Mouse (Mus musculus) stomach, embryonic 16.5 days (tissue): Measurements from ENCODE around the gene Dbh. TPM values are rescaled to one million over a fixed set of nuclear protein-coding genes. Genes with fewer than 3 reads are reported as not detected.
A peak's percentile ranks its signal among the peaks of the same experiment; 100 is the strongest.

Experiments used
- ATAC-seq: fragments of 200-750 bp; cut with Nextera tagmentation; 2 replicates; pipeline ENCODE4 v1.8.0; 2017; ENCODE audit warnings: moderate number of reproducible peaks, moderate TSS enrichment; ENCODE audit not compliant: insufficient read depth, low FRiP score
- H3K27ac ChIP-seq: fragments of 300-500 bp; sonication (generic); 2 replicates; pipeline ENCODE4 v1.5.1; 2014; ENCODE audit warnings: low read length
- H3K27me3 ChIP-seq: fragments of 300-500 bp; sonication (generic); 2 replicates; pipeline ENCODE4 v1.6.1; 2014; ENCODE audit warnings: low read length, control low read depth, mixed read lengths; ENCODE audit not compliant: control insufficient read depth, insufficient read depth
- H3K36me3 ChIP-seq: fragments of 300-500 bp; sonication (generic); 2 replicates; pipeline ENCODE4 v1.6.1; 2014; ENCODE audit warnings: low read length; ENCODE audit not compliant: control insufficient read depth, insufficient read depth
- H3K4me1 ChIP-seq: fragments of 300-500 bp; sonication (generic); 2 replicates; pipeline ENCODE4 v1.6.1; 2014; ENCODE audit warnings: low read length, control low read depth, mixed read lengths; ENCODE audit not compliant: control insufficient read depth, insufficient read depth
- H3K4me2 ChIP-seq: fragments of 300-500 bp; sonication (generic); 2 replicates; pipeline ENCODE4 v1.6.1; 2014; ENCODE audit warnings: low read depth, low read length, mixed read lengths
- H3K4me3 ChIP-seq: fragments of 300-500 bp; sonication (generic); replicated peaks from 2 replicates; pipeline ENCODE4 v1.5.1; 2014; ENCODE audit warnings: mild to moderate bottlenecking, low read length
- H3K9ac ChIP-seq: fragments of 300-500 bp; sonication (generic); 2 replicates; pipeline ENCODE4 v1.6.1; 2014; ENCODE audit warnings: low read length
- H3K9me3 ChIP-seq: fragments of 300-500 bp; sonication (generic); replicated peaks from 2 replicates; pipeline ENCODE4 v1.6.1; 2016; ENCODE audit warnings: low read length, control low read depth; ENCODE audit not compliant: control insufficient read depth
- WGBS: fragments of 180-500 bp; shearing (Covaris S2); extraction: QIAGEN DNeasy Blood & Tissue Kit; methylation state at CpG from one replicate; pipeline ENCODE4 v1.1.7; 2014; 5-methylcytosine and 5-hydroxymethylcytosine counted together
- polyA plus RNA-seq: library from polyadenylated mRNA; unstranded; fragments of >200 nt; fragmentation: Nextera tagmentation; extraction: Ambion mirVana; gene quantifications from 2 replicates; pipeline ENCODE4 v1.2.1, GENCODE M21; 2015

The Dbh gene
- polyA plus RNA-seq, 1 experiment from 2014 or later = 0.76 TPM

- ATAC-seq = no peak
- WGBS = 77% methylated on average over 10 of the region's 10 CpGs
Observed at GRCm38 (mm10) chr2:27154466-27155185, 10.4 kb upstream of the Dbh start.

GRCm38 (mm10) chr2:27156596-27156995 lies 8.4 kb upstream of the Dbh start:
- no peak overlapping the region for H3K4me2 ChIP-seq
- no peak for ATAC-seq
- no peak overlapping the region for H3K4me3 ChIP-seq
- peaks cover 5% of the 10 kb centered on the region; the same call in 1 of the 2 replicates for H3K4me1 ChIP-seq
- H3K27me3 ChIP-seq = no peaks in the 10 kb centered on the region
- no peaks in the 10 kb centered on the region for H3K9me3 ChIP-seq
- no peak overlapping the region for H3K9ac ChIP-seq
- no peak overlapping the region for H3K27ac ChIP-seq
- 78% methylated on average over 6 of the region's 6 CpGs for WGBS
- no peaks in the 10 kb centered on the region for H3K36me3 ChIP-seq

More at GRCm38 (mm10) chr2:27154466-27155185, 10.4 kb upstream of the Dbh start:
- Histone ChIP-seq H3K4me3 (no peak overlapping the region), H3K27me3 (no peaks in the 10 kb centered on the region), H3K4me2 (no peak overlapping the region), H3K4me1 (peaks cover 5% of the 10 kb centered on the region; the same call in 1 of the 2 replicates), H3K27ac (no peak overlapping the region), H3K9ac (no peak overlapping the region), H3K9me3 (no peaks in the 10 kb centered on the region), H3K36me3 (no peaks in the 10 kb centered on the region)

- H3K27me3 ChIP-seq = no peaks in the 10 kb centered on the region
- H3K27ac ChIP-seq = no peak overlapping the region
- no peaks in the 10 kb centered on the region for H3K9me3 ChIP-seq
- H3K4me2 ChIP-seq = no peak overlapping the region
- no peaks in the 10 kb centered on the region for H3K36me3 ChIP-seq
- H3K9ac ChIP-seq = no peak overlapping the region
- 94% methylated on average over 2 of the region's 2 CpGs for WGBS
- H3K4me1 ChIP-seq = peaks cover 2% of the 10 kb centered on the region; the same call in 1 of the 2 replicates
- ATAC-seq = no peak
- no peak overlapping the region for H3K4me3 ChIP-seq
Observed at GRCm38 (mm10) chr2:27161526-27161925, 3.5 kb upstream of the Dbh start.

GRCm38 (mm10) chr2:27162656-27163055 lies 2.4 kb upstream of the Dbh start:
- H3K27ac ChIP-seq = no peak overlapping the region
- 65% methylated on average over 11 of the region's 11 CpGs for WGBS
- no peaks in the 10 kb centered on the region for H3K36me3 ChIP-seq
- H3K9me3 ChIP-seq = no peaks in the 10 kb centered on the region
- H3K4me3 ChIP-seq = no peak overlapping the region
- no peaks in the 10 kb centered on the region for H3K27me3 ChIP-seq
- no peak for ATAC-seq
- H3K4me1 ChIP-seq = peaks cover 12% of the 10 kb centered on the region
- no peak overlapping the region for H3K9ac ChIP-seq
- no peak overlapping the region for H3K4me2 ChIP-seq

- Histone ChIP-seq H3K4me3 (no peak overlapping the region), H3K4me1 (peaks cover 12% of the 10 kb centered on the region), H3K27me3 (no peaks in the 10 kb centered on the region), H3K27ac (no peak overlapping the region), H3K9me3 (no peaks in the 10 kb centered on the region), H3K36me3 (no peaks in the 10 kb centered on the region), H3K4me2 (no peak overlapping the region), H3K9ac (no peak overlapping the region)
- WGBS = 51% methylated on average over 5 of the region's 5 CpGs
- ATAC-seq = no peak
Observed at GRCm38 (mm10) chr2:27163851-27164250, 1.2 kb upstream of the Dbh start.

GRCm38 (mm10) chr2:27166074-27166473 lies 1.0 kb downstream of the Dbh start:
- no peaks in the 10 kb centered on the region for H3K36me3 ChIP-seq
- WGBS = 84% methylated on average over 2 of the region's 2 CpGs
- ATAC-seq = no peak

GRCm38 (mm10) chr2:27166999-27167398 lies 2.0 kb downstream of the Dbh start:
- H3K27ac ChIP-seq = peak overlapping the region; percentile 23; the same call in 1 of the 2 replicates
- H3K9ac ChIP-seq = peak overlapping the region; percentile 46
- no peaks in the 10 kb centered on the region for H3K9me3 ChIP-seq
- no peak overlapping the region for H3K4me3 ChIP-seq
- peaks cover 12% of the 10 kb centered on the region for H3K4me1 ChIP-seq
- 8% methylated on average over 2 of the region's 2 CpGs for WGBS
- ATAC-seq = no peak
- no peaks in the 10 kb centered on the region for H3K27me3 ChIP-seq
- H3K36me3 ChIP-seq = no peaks in the 10 kb centered on the region
- no peak overlapping the region for H3K4me2 ChIP-seq

More at GRCm38 (mm10) chr2:27166074-27166473, 1.0 kb downstream of the Dbh start:
- H3K4me3 ChIP-seq = no peak overlapping the region
- peaks cover 12% of the 10 kb centered on the region for H3K4me1 ChIP-seq
- H3K9ac ChIP-seq = no peak overlapping the region
- H3K27me3 ChIP-seq = no peaks in the 10 kb centered on the region
- no peak overlapping the region for H3K4me2 ChIP-seq
- H3K27ac ChIP-seq = no peak overlapping the region
- H3K9me3 ChIP-seq = no peaks in the 10 kb centered on the region

- no peak overlapping the region for H3K27ac ChIP-seq
- H3K36me3 ChIP-seq = no peaks in the 10 kb centered on the region
- H3K9me3 ChIP-seq = no peaks in the 10 kb centered on the region
- no peak overlapping the region for H3K4me3 ChIP-seq
- no peaks in the 10 kb centered on the region for H3K27me3 ChIP-seq
- H3K4me2 ChIP-seq = no peak overlapping the region
- H3K4me1 ChIP-seq = 0 out of 2 replicates have a peak, but pooled peaks cover 3% of the 10 kb centered on the region
- 74% methylated on average over 2 of the region's 2 CpGs for WGBS
- ATAC-seq = no peak
- H3K9ac ChIP-seq = no peak overlapping the region
Observed at GRCm38 (mm10) chr2:27174242-27174641, 9.2 kb downstream of the Dbh start.

GRCm38 (mm10) chr2:27175696-27176267 lies 10.7 kb downstream of the Dbh start:
- Histone ChIP-seq H3K27ac (no peak overlapping the region), H3K4me1 (0 out of 2 replicates have a peak, but pooled peaks cover 3% of the 10 kb centered on the region), H3K9me3 (no peaks in the 10 kb centered on the region), H3K4me2 (no peak overlapping the region), H3K4me3 (no peak overlapping the region), H3K36me3 (no peaks in the 10 kb centered on the region), H3K9ac (no peak overlapping the region; the same call in 1 of the 2 replicates), H3K27me3 (no peaks in the 10 kb centered on the region)
- no peak for ATAC-seq
- 75% methylated on average over 10 of the region's 10 CpGs for WGBS
